Mouse (Mus musculus) neural tube, embryonic 13.5 days (tissue): ENCODE results near the gene Iqsec2. TPM values are rescaled to one million over a fixed set of nuclear protein-coding genes. Genes with fewer than 3 reads are reported as not detected.

ENCODE experiments used
- ATAC-seq: fragments of 200-750 bp; cut with Nextera tagmentation; 2 replicates; pipeline ENCODE4 v1.8.0; 2017; ENCODE audit warnings: low read depth, mild to moderate bottlenecking, moderate TSS enrichment, moderate library complexity
- H3K27ac ChIP-seq: fragments of 300-500 bp; sonication (generic); replicated peaks from 2 replicates; pipeline ENCODE4 v1.5.1; 2015; ENCODE audit warnings: moderate library complexity, mild to moderate bottlenecking, inconsistent platforms
- H3K27me3 ChIP-seq: fragments of 300-500 bp; sonication (generic); 2 replicates; pipeline ENCODE4 v1.6.1; 2015; ENCODE audit warnings: mild to moderate bottlenecking, inconsistent platforms
- H3K36me3 ChIP-seq: fragments of 300-500 bp; sonication (generic); 2 replicates; pipeline ENCODE4 v1.6.1; 2015; ENCODE audit warnings: mild to moderate bottlenecking, inconsistent platforms
- H3K4me1 ChIP-seq: fragments of 300-500 bp; sonication (generic); replicated peaks from 2 replicates; pipeline ENCODE4 v1.6.1; 2015; ENCODE audit warnings: inconsistent platforms
- H3K4me2 ChIP-seq: fragments of 300-500 bp; sonication (generic); 2 replicates; pipeline ENCODE4 v1.6.1; 2015; ENCODE audit warnings: inconsistent platforms, mild to moderate bottlenecking, moderate library complexity
- H3K4me3 ChIP-seq: fragments of 300-500 bp; sonication (generic); 2 replicates; pipeline ENCODE4 v1.5.1; 2015; ENCODE audit warnings: mild to moderate bottlenecking, inconsistent platforms
- H3K9ac ChIP-seq: fragments of 300-500 bp; sonication (generic); 2 replicates; pipeline ENCODE4 v1.6.1; 2015; ENCODE audit warnings: moderate library complexity, mild to moderate bottlenecking, inconsistent platforms
- H3K9me3 ChIP-seq: fragments of 300-500 bp; sonication (generic); 2 replicates; pipeline ENCODE4 v1.6.1; 2016; ENCODE audit warnings: inconsistent platforms
- WGBS: fragments of 180-500 bp; shearing (Covaris S2); methylation state at CpG from one replicate; pipeline ENCODE4 v1.1.7; 2015; 5-methylcytosine and 5-hydroxymethylcytosine counted together
- polyA plus RNA-seq: library from polyadenylated mRNA; unstranded; fragments of >200 nt; fragmentation: Nextera tagmentation; extraction: Ambion mirVana; gene quantifications from 2 replicates; pipeline ENCODE4 v1.2.1, GENCODE M21; 2015

Gene Iqsec2
- polyA plus RNA-seq, 1 experiment from 2014 or later, result 7.4 TPM

GRCm38 (mm10) chrX:152158294-152158693, 14.2 kb downstream of the Iqsec2 start:
- Histone ChIP-seq H3K9ac (no peak overlapping the region), H3K27ac (no peak overlapping the region), H3K4me2 (no peak overlapping the region), H3K4me1 (no peaks in the 10 kb centered on the region), H3K4me3 (no peak overlapping the region), H3K36me3 (no peaks in the 10 kb centered on the region), H3K9me3 (no peaks in the 10 kb centered on the region), H3K27me3 (peaks cover 79% of the 10 kb centered on the region)
- WGBS, result 80% methylated on average over 3 of the region's 3 CpGs
- ATAC-seq, result no peak

DNA sequence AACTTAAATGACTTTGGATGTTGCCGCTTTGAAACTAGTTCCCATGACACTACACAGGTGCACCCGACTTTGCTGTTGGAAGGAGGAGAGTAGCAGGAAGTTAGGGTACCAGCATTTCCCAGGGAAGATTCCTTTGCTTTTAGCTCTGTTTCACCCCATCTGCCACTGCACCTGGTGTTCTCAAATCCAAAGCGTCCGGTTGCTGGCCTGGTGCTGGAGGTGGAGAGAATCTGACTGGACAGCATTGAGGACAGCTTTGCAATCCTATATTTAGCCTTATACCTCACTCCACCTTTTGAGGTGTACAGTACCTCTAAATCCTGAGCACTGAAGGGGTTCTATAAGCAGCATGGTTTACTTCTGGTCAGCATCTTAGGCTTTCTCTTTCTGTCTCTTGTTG, 17.3 kb downstream of the Iqsec2 start:
- no peak overlapping the region for H3K4me2 ChIP-seq
- no peaks in the 10 kb centered on the region for H3K36me3 ChIP-seq
- 96% methylated on average over 4 of the region's 4 CpGs for WGBS
- H3K9ac ChIP-seq, result no peak overlapping the region
- H3K27ac ChIP-seq, result no peak overlapping the region
- no peak for ATAC-seq
- H3K27me3 ChIP-seq, result peaks cover 81% of the 10 kb centered on the region
- no peaks in the 10 kb centered on the region for H3K9me3 ChIP-seq
- no peak overlapping the region for H3K4me3 ChIP-seq
- H3K4me1 ChIP-seq, result no peaks in the 10 kb centered on the region

DNA sequence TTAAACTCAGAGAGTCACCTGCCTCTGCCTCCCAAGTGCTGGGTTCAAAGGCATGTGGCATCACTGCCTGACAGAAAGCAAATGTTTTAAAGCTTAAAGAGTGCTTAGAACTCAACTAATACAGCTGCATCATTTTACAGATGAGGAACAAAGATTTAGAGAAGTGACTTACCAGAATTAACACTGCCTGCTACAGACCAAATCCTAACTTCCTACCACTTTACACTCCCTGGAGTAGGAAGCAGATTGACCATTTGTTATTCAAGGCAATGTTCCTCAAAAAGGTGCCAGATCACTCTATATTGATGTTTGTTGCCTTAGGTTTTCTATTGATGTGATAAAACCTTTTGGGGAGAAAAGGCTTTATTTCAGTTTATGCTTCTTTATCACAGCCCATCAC, 20.0 kb downstream of the Iqsec2 start:
- H3K4me3 ChIP-seq, result no peak overlapping the region
- no peaks in the 10 kb centered on the region for H3K9me3 ChIP-seq
- ATAC-seq, result no peak
- no peaks in the 10 kb centered on the region for H3K36me3 ChIP-seq
- H3K4me2 ChIP-seq, result no peak overlapping the region
- H3K27ac ChIP-seq, result no peak overlapping the region
- H3K9ac ChIP-seq, result no peak overlapping the region
- peaks cover 84% of the 10 kb centered on the region for H3K27me3 ChIP-seq
- no peaks in the 10 kb centered on the region for H3K4me1 ChIP-seq

- no peaks in the 10 kb centered on the region for H3K9me3 ChIP-seq
- peaks cover 95% of the 10 kb centered on the region for H3K27me3 ChIP-seq
- H3K4me1 ChIP-seq, result peaks cover 6% of the 10 kb centered on the region
- H3K4me3 ChIP-seq, result no peak overlapping the region
- no peak overlapping the region for H3K4me2 ChIP-seq
- no peak for ATAC-seq
- no peak overlapping the region for H3K27ac ChIP-seq
- no peak overlapping the region for H3K9ac ChIP-seq
- no peaks in the 10 kb centered on the region for H3K36me3 ChIP-seq
- 84% methylated on average over 6 of the region's 6 CpGs for WGBS
Measured at GRCm38 (mm10) chrX:152166161-152166560, 22.1 kb downstream of the Iqsec2 start.

DNA sequence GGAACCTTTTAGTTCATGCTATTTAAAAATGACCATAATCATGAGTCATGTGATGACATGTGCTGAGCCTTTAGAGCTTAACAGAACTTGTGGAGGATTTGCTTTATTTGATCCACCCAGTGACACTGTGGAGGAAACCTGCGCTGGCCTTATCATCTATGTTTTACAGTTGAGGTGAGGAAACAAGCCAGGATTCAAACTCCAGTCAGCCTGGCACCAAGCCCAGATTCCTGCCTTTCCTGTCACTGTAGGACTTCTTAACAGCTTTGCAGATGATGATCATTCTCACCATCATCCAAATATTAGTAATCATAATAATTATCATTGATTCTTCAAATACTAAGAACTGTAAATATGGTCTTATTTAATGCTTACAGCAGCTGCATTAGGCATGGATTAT, 24.5 kb downstream of the Iqsec2 start:
- ATAC-seq, result no peak
- no peaks in the 10 kb centered on the region for H3K36me3 ChIP-seq
- WGBS, result 89% methylated on average over 1 of the region's 1 CpGs
- H3K27me3 ChIP-seq, result peaks cover 98% of the 10 kb centered on the region
- H3K4me3 ChIP-seq, result no peak overlapping the region
- H3K27ac ChIP-seq, result no peak overlapping the region
- H3K9me3 ChIP-seq, result no peaks in the 10 kb centered on the region
- peaks cover 19% of the 10 kb centered on the region for H3K4me1 ChIP-seq
- no peak overlapping the region for H3K4me2 ChIP-seq
- H3K9ac ChIP-seq, result no peak overlapping the region

- no peak overlapping the region for H3K4me2 ChIP-seq
- no peaks in the 10 kb centered on the region for H3K36me3 ChIP-seq
- WGBS, result 65% methylated on average over 6 of the region's 6 CpGs
- peaks cover 92% of the 10 kb centered on the region for H3K27me3 ChIP-seq
- peaks cover 19% of the 10 kb centered on the region for H3K4me1 ChIP-seq
- H3K4me3 ChIP-seq, result no peak overlapping the region
- no peaks in the 10 kb centered on the region for H3K9me3 ChIP-seq
- H3K27ac ChIP-seq, result 0 out of 2 replicates have a peak overlapping the region, but pooled peaks have one; percentile 5
- ATAC-seq, result peak; percentile 83
- no peak overlapping the region for H3K9ac ChIP-seq
Measured at GRCm38 (mm10) chrX:152171041-152172026, 27.3 kb downstream of the Iqsec2 start.

DNA sequence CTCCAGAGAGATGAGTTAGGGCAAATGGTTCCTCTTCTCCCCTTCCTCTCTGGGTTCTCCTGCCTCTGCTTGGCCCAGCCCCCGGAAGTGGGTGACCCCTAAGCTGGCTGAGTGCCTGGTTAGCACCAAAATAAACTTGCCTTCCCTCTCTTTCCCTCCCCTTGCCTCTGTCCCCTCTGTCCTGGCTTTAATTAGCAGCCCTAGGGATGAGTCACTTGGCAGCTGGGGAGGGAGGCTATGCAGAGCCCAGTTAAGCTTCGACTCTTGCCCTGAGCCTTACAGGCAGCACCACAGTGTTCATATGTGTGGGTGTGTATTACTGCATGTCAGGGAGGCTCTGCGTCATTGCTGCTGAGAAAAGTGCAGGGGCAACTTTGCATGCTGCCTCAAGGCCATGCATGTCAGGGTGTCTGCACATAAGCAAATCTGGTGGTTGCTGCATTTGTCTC, 28.4 kb downstream of the Iqsec2 start:
- Histone ChIP-seq H3K9ac (no peak overlapping the region), H3K4me2 (no peak overlapping the region), H3K4me3 (no peak overlapping the region), H3K27ac (no peak overlapping the region), H3K36me3 (no peaks in the 10 kb centered on the region), H3K9me3 (no peaks in the 10 kb centered on the region), H3K4me1 (peaks cover 19% of the 10 kb centered on the region), H3K27me3 (peaks cover 92% of the 10 kb centered on the region)
- WGBS, result 40% methylated on average over 3 of the region's 3 CpGs
- ATAC-seq, result no peak

GRCm38 (mm10) chrX:152175284-152175683, 31.2 kb downstream of the Iqsec2 start:
- ATAC-seq, result peak; percentile 71
- Histone ChIP-seq H3K9me3 (no peaks in the 10 kb centered on the region), H3K4me1 (peaks cover 19% of the 10 kb centered on the region), H3K27me3 (peaks cover 92% of the 10 kb centered on the region), H3K4me3 (no peak overlapping the region), H3K36me3 (no peaks in the 10 kb centered on the region), H3K4me2 (no peak overlapping the region), H3K9ac (no peak overlapping the region), H3K27ac (no peak overlapping the region)
- WGBS, result 36% methylated on average over 3 of the region's 3 CpGs

DNA sequence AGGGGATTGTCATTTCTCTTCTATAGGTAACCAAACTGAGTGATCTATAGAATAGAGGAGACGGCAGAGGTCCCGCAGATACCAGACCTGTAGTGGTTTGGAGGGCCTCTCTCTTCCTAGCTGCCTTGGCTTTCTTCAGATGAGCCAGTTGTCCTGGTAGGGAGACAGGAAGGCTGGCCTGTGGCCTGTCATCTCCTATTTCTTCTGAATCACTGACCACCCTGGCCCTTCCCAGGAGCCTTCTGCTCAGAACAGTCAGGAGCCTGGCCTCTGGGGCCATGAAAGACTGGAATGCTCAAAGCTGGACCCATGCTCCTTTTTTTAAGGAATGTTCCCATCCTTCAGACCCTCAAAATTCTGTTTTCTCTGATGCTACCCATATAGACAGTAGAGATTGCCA, 33.8 kb downstream of the Iqsec2 start:
- WGBS, result 93% methylated on average over 2 of the region's 2 CpGs
- no peak overlapping the region for H3K27ac ChIP-seq
- H3K4me3 ChIP-seq, result no peak overlapping the region
- H3K27me3 ChIP-seq, result peaks cover 88% of the 10 kb centered on the region
- no peaks in the 10 kb centered on the region for H3K4me1 ChIP-seq
- H3K9me3 ChIP-seq, result no peaks in the 10 kb centered on the region
- no peak for ATAC-seq
- H3K9ac ChIP-seq, result no peak overlapping the region
- no peak overlapping the region for H3K4me2 ChIP-seq
- H3K36me3 ChIP-seq, result no peaks in the 10 kb centered on the region

DNA sequence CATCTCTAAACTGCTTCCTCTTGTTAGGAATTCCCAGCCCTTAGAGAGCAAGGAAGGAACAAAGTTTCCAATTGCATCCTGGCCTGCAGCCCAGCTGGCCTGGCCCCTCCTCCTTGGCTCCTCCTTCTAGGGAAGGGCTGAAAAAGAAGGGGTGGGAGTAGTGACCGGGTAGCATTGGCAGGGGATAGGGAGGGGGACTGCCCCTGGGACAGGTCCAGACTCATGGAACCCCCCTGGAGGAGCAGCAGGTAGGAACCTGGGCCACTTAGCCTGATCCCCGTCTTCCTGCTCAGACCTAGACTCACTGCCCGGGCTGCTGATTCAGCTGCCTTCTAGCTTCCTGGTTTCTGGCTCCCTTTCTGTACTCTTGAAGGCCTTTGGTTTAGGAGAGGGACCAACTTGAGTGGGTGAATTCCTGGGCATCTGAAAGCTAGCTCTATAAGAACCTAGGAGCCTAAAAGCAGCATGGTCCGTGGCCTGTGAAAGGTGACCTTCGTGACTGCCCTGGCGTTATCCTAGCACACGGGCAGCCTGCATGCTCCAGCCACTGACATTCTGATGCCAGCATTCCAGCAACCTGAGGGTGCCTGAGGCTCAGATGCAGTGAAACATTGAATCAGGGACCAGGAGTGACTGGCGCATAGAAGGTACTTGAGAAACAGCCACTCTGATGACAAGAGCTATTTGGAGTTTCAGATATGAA, 34.9 kb downstream of the Iqsec2 start:
- peaks cover 81% of the 10 kb centered on the region for H3K27me3 ChIP-seq
- H3K4me3 ChIP-seq, result peak overlapping the region; percentile 20
- 60% methylated on average over 8 of the region's 8 CpGs for WGBS

DNA sequence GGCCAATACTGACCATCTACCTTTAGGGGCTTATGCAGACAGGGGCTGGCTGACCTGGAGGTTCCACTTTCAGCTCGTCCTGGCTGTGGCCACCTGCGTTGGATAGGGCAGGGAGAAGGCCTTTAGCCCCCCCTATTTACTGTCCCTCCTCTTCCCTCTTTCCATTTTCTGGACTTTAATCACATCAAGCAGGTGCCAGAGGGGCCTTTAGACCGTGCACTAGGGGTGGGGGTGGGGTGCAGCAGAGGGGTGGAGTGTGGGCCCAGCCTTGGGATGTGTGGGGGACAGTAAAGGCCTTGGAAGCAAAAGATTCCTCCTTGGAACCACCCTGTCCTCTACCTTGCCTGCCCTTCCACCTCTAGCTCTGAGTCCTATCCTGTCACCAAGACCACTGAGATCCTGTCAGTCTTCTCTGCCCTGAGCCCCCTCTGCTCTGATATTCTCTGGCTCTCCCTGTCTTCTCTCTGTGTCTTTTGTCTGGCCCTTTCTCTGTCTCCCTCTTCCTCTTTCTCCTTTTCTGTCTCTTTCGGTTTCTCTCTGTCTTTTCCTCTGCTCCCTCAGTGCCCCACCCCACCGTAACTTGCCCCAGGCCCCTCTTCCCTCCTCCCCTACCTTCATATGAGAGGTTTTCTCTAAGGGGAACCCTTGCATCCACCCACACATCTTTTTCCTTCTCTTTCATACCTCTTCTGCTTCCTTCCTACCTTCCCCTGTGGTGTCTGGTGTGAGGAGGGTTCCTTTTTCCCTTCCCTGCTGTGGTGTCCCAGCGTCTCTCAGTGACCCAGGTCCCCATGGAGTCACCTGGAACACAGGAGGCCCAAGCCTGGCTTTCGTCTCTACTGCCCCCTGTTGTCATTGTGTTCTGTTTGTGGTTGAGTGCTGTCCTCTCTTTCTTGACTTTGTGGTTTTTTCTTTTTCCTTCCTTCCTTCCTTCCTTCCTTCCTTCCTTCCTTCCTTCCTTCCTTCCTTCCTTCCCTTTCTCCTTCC, 35.9 kb downstream of the Iqsec2 start:
- Histone ChIP-seq H3K36me3 (no peaks in the 10 kb centered on the region), H3K4me2 (peak overlapping the region; percentile 39), H3K4me1 (no peaks in the 10 kb centered on the region), H3K9ac (no peak overlapping the region), H3K27me3 (peaks cover 78% of the 10 kb centered on the region), H3K9me3 (no peaks in the 10 kb centered on the region), H3K27ac (no peak overlapping the region), H3K4me3 (no peak overlapping the region)
- ATAC-seq, result no peak
- 64% methylated on average over 7 of the region's 7 CpGs for WGBS

More for the DNA sequence above, 34.9 kb downstream of the Iqsec2 start:
- H3K27ac ChIP-seq, result no peak overlapping the region
- ATAC-seq, result 0 out of 2 replicates have a peak, but pooled peaks have one; percentile 32
- H3K36me3 ChIP-seq, result no peaks in the 10 kb centered on the region
- H3K4me2 ChIP-seq, result peak overlapping the region; percentile 39
- no peaks in the 10 kb centered on the region for H3K4me1 ChIP-seq
- no peak overlapping the region for H3K9ac ChIP-seq
- no peaks in the 10 kb centered on the region for H3K9me3 ChIP-seq
